Mouse (Mus musculus) embryonic facial prominence, embryonic 13.5 days (tissue): ENCODE measurements around the gene Exosc7. TPM values are rescaled to one million over a fixed set of nuclear protein-coding genes. Genes with fewer than 3 reads are reported as not detected.

Source experiments
- ATAC-seq: fragments of 200-750 bp; cut with Nextera tagmentation; 2 replicates; pipeline ENCODE4 v1.8.0; 2017; ENCODE audit warnings: low read depth; ENCODE audit not compliant: insufficient number of reproducible peaks, insufficient read depth, low FRiP score, low TSS enrichment
- H3K27ac ChIP-seq: fragments of 300-500 bp; sonication (generic); 2 replicates; pipeline ENCODE4 v1.5.1; 2015; ENCODE audit warnings: moderate library complexity, mild to moderate bottlenecking, inconsistent platforms
- H3K27me3 ChIP-seq: fragments of 300-500 bp; sonication (generic); 2 replicates; pipeline ENCODE4 v1.6.1; 2015; ENCODE audit warnings: mild to moderate bottlenecking, inconsistent platforms
- H3K36me3 ChIP-seq: fragments of 300-500 bp; sonication (generic); 2 replicates; pipeline ENCODE4 v1.6.1; 2015; ENCODE audit warnings: mild to moderate bottlenecking, inconsistent platforms
- H3K4me1 ChIP-seq: fragments of 300-500 bp; sonication (generic); 2 replicates; pipeline ENCODE4 v1.6.1; 2015; ENCODE audit warnings: inconsistent platforms
- H3K4me2 ChIP-seq: fragments of 300-500 bp; sonication (generic); 2 replicates; pipeline ENCODE4 v1.6.1; 2015; ENCODE audit warnings: moderate library complexity, mild to moderate bottlenecking, inconsistent platforms
- H3K4me3 ChIP-seq: fragments of 300-500 bp; sonication (generic); 2 replicates; pipeline ENCODE4 v1.5.1; 2015; ENCODE audit warnings: mild to moderate bottlenecking, inconsistent platforms
- H3K9ac ChIP-seq: fragments of 300-500 bp; sonication (generic); 2 replicates; pipeline ENCODE4 v1.6.1; 2015; ENCODE audit warnings: mild to moderate bottlenecking, inconsistent platforms
- H3K9me3 ChIP-seq: fragments of 300-500 bp; sonication (generic); 2 replicates; pipeline ENCODE4 v1.6.1; 2016; ENCODE audit warnings: inconsistent platforms
- WGBS: fragments of 180-500 bp; shearing (Covaris S2); methylation state at CpG from one replicate; pipeline ENCODE4 v1.1.7; 2015; ENCODE audit warnings: mixed read lengths; 5-methylcytosine and 5-hydroxymethylcytosine counted together
- polyA plus RNA-seq: library from polyadenylated mRNA; unstranded; fragments of >200 nt; fragmentation: Nextera tagmentation; extraction: Ambion mirVana; gene quantifications from 2 replicates; pipeline ENCODE4 v1.2.1, GENCODE M21; 2015

Exosc7 gene
- polyA plus RNA-seq, 1 experiment from 2014 or later: 99.4 TPM

DNA sequence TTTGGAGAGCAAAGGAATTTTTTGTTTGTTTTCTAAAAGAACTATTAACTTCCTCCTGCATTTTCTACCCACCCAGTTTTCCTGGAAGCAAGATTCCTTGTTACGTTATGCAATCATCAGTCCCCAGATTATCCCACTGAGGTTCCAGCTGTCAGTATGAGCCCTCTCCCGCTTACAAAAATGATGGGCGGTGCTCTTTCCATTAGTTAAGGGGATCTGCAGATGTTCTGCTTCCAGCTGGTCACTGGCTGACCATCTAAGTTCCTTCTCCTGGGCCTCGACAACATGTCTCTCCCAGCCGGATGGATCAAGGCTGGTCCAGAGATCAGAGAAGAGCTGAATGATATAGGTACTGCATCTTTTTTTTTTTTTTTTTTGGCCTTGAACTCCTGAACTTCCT lies 35.4 kb downstream of the Exosc7 start:
- H3K9ac ChIP-seq: no peak overlapping the region
- no peak overlapping the region for H3K4me3 ChIP-seq
- 72% methylated on average over 5 of the region's 5 CpGs for WGBS
- no peak overlapping the region for H3K4me2 ChIP-seq
- no peaks in the 10 kb centered on the region for H3K4me1 ChIP-seq
- peaks cover 16% of the 10 kb centered on the region for H3K36me3 ChIP-seq
- no peaks in the 10 kb centered on the region for H3K27me3 ChIP-seq
- H3K9me3 ChIP-seq: peaks cover 13% of the 10 kb centered on the region
- ATAC-seq: no peak
- no peak overlapping the region for H3K27ac ChIP-seq

GRCm38 (mm10) chr9:123150241-123151020 lies 37.4 kb downstream of the Exosc7 start, which contains the start of gene Clec3b:
Clec3b (plus strand) TSS chr9:123150946.
- Histone ChIP-seq H3K36me3 (peaks cover 5% of the 10 kb centered on the region; the same call in 1 of the 2 replicates), H3K9me3 (peaks cover 4% of the 10 kb centered on the region), H3K4me2 (no peak within 1 kb of the TSS), H3K4me3 (no peak within 1 kb of the TSS), H3K9ac (no peak within 1 kb of the TSS), H3K27me3 (no peaks in the 10 kb centered on the region), H3K27ac (no peak within 1 kb of the TSS), H3K4me1 (no peaks in the 10 kb centered on the region)
- no peak for ATAC-seq
- 81% methylated on average over 5 of the region's 5 CpGs for WGBS

DNA sequence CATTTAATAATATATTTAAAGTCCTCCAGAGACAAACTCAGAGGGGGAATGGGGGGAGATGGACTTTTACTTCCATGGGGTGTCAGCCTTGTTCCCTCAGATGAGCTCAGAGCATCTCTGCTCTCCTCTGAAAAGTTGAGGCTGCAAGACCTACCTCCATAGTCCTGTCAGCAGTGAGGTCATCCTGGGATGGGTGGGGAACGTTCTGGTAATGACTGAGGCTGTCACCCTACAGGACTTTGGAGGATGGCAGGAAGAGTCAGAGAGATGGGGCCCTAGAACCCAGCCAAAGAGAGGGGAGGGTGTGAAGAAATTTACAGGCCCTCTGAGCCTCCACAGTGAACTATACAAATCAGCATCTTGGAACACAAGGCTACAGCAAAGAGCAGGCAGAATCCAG lies 38.5 kb downstream of the Exosc7 start:
- Histone ChIP-seq H3K9me3 (no peaks in the 10 kb centered on the region), H3K27me3 (no peaks in the 10 kb centered on the region), H3K27ac (no peak overlapping the region), H3K36me3 (no peaks in the 10 kb centered on the region), H3K4me3 (no peak overlapping the region), H3K9ac (no peak overlapping the region), H3K4me2 (no peak overlapping the region), H3K4me1 (no peaks in the 10 kb centered on the region)
- WGBS: 48% methylated on average over 1 of the region's 1 CpGs
- no peak for ATAC-seq

- Histone ChIP-seq H3K4me3 (no peak overlapping the region), H3K36me3 (no peaks in the 10 kb centered on the region), H3K9ac (no peak overlapping the region), H3K27me3 (no peaks in the 10 kb centered on the region), H3K4me1 (no peaks in the 10 kb centered on the region), H3K4me2 (no peak overlapping the region), H3K27ac (no peak overlapping the region), H3K9me3 (no peaks in the 10 kb centered on the region)
- no peak for ATAC-seq
- WGBS: 82% methylated on average over 3 of the region's 3 CpGs
These were observed 39.0 kb downstream of the Exosc7 start for GRCm38 (mm10) chr9:123152026-123152425.

DNA sequence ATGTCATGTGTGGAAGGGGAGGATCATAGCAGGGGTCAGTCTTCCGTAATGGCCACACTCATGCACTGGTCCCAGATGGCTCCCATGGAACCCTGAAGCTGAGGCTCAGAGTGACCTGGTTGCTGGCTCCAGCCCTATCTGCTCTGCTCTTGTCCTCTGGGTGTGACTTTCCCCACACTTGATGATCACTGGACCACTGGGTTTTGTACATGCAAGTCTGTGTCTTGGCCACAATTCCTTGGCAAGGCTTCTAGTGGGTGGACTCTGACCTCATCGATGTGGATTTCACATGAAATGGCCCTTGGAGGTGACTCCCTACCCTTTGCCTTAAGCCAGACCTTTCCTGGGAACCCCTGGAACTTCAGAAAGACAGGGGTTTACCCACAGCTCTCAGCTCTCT lies 40.1 kb downstream of the Exosc7 start:
- Histone ChIP-seq H3K4me1 (no peaks in the 10 kb centered on the region), H3K4me3 (no peak overlapping the region), H3K9ac (no peak overlapping the region), H3K27me3 (no peaks in the 10 kb centered on the region), H3K36me3 (no peaks in the 10 kb centered on the region), H3K4me2 (no peak overlapping the region), H3K9me3 (no peaks in the 10 kb centered on the region), H3K27ac (no peak overlapping the region)
- no peak for ATAC-seq
- 81% methylated on average over 2 of the region's 2 CpGs for WGBS

GRCm38 (mm10) chr9:123156910-123157361 lies 43.9 kb downstream of the Exosc7 start:
- Histone ChIP-seq H3K4me2 (peak overlapping the region; percentile 53), H3K9ac (peak overlapping the region; percentile 62; the same call in 1 of the 2 replicates), H3K27me3 (no peaks in the 10 kb centered on the region), H3K4me1 (peaks cover 6% of the 10 kb centered on the region; the same call in 1 of the 2 replicates), H3K4me3 (peak overlapping the region; percentile 29), H3K27ac (no peak overlapping the region), H3K36me3 (no peaks in the 10 kb centered on the region), H3K9me3 (no peaks in the 10 kb centered on the region)
- 28% methylated on average over 30 of the region's 30 CpGs for WGBS
- peak; percentile 61; the same call in 1 of the 2 replicates for ATAC-seq

- ATAC-seq: no peak
- Histone ChIP-seq H3K4me2 (no peak overlapping the region), H3K9me3 (no peaks in the 10 kb centered on the region), H3K4me3 (no peak overlapping the region), H3K9ac (no peak overlapping the region), H3K4me1 (peaks cover 6% of the 10 kb centered on the region; the same call in 1 of the 2 replicates), H3K36me3 (no peaks in the 10 kb centered on the region), H3K27ac (no peak overlapping the region), H3K27me3 (no peaks in the 10 kb centered on the region)
These were observed 44.7 kb downstream of the Exosc7 start for GRCm38 (mm10) chr9:123157699-123158098.

GRCm38 (mm10) chr9:123158125-123158836 lies 45.3 kb downstream of the Exosc7 start:
- Histone ChIP-seq H3K27me3 (no peaks in the 10 kb centered on the region), H3K27ac (no peak overlapping the region), H3K9me3 (no peaks in the 10 kb centered on the region), H3K4me3 (no peak overlapping the region), H3K4me1 (peaks cover 6% of the 10 kb centered on the region; the same call in 1 of the 2 replicates), H3K9ac (no peak overlapping the region), H3K36me3 (no peaks in the 10 kb centered on the region), H3K4me2 (no peak overlapping the region)
- 59% methylated on average over 8 of the region's 8 CpGs for WGBS
- no peak for ATAC-seq

GRCm38 (mm10) chr9:123159330-123159729 lies 46.3 kb downstream of the Exosc7 start:
- no peaks in the 10 kb centered on the region for H3K9me3 ChIP-seq
- no peak overlapping the region for H3K4me3 ChIP-seq
- no peak overlapping the region for H3K9ac ChIP-seq
- peaks cover 6% of the 10 kb centered on the region; the same call in 1 of the 2 replicates for H3K4me1 ChIP-seq
- H3K36me3 ChIP-seq: no peaks in the 10 kb centered on the region
- ATAC-seq: no peak
- H3K4me2 ChIP-seq: no peak overlapping the region
- no peaks in the 10 kb centered on the region for H3K27me3 ChIP-seq
- WGBS: 68% methylated on average over 7 of the region's 7 CpGs
- no peak overlapping the region for H3K27ac ChIP-seq

- no peak overlapping the region for H3K4me3 ChIP-seq
- peaks cover 6% of the 10 kb centered on the region; the same call in 1 of the 2 replicates for H3K4me1 ChIP-seq
- WGBS: 46% methylated on average over 2 of the region's 2 CpGs
- ATAC-seq: no peak
- H3K27ac ChIP-seq: no peak overlapping the region
- no peaks in the 10 kb centered on the region for H3K27me3 ChIP-seq
- no peaks in the 10 kb centered on the region for H3K9me3 ChIP-seq
- H3K36me3 ChIP-seq: no peaks in the 10 kb centered on the region
- H3K9ac ChIP-seq: no peak overlapping the region
- H3K4me2 ChIP-seq: no peak overlapping the region
These were observed 48.8 kb downstream of the Exosc7 start for GRCm38 (mm10) chr9:123161792-123162191.

GRCm38 (mm10) chr9:123162985-123163694 lies 50.1 kb downstream of the Exosc7 start:
- H3K36me3 ChIP-seq: no peaks in the 10 kb centered on the region
- H3K4me2 ChIP-seq: no peak overlapping the region
- no peaks in the 10 kb centered on the region for H3K27me3 ChIP-seq
- H3K9ac ChIP-seq: no peak overlapping the region
- 80% methylated on average over 4 of the region's 4 CpGs for WGBS
- H3K4me1 ChIP-seq: peaks cover 6% of the 10 kb centered on the region; the same call in 1 of the 2 replicates
- no peaks in the 10 kb centered on the region for H3K9me3 ChIP-seq
- no peak overlapping the region for H3K27ac ChIP-seq
- no peak overlapping the region for H3K4me3 ChIP-seq
- peak; percentile 50; the same call in 1 of the 2 replicates for ATAC-seq
